Mouse (Mus musculus) embryonic fibroblast, embryonic 13.5 days (primary cell): ENCODE data around the gene Hoxd13.

ENCODE experiments used
- CTCF ChIP-seq: IDR thresholded peaks from 2 replicates; pipeline ENCODE4 v1.5.1; 2011; ENCODE audit warnings: mild to moderate bottlenecking, control low read depth, low read length, moderate library complexity, borderline replicate concordance; ENCODE audit not compliant: insufficient read depth
- POLR2A ChIP-seq: IDR thresholded peaks from 2 replicates; pipeline ENCODE4 v1.6.1; 2011; ENCODE audit warnings: low read depth, mild to moderate bottlenecking, control low read depth, low read length, moderate library complexity

- TF ChIP-seq CTCF (no peak), POLR2A (no peak)
These were observed 48.3 kb upstream of the Hoxd13 start for GRCm38 (mm10) chr2:74619676-74620246.
